Mouse (Mus musculus) C2C12 (cell line): ENCODE data around the gene Vps4a. TPM values are rescaled to one million over a fixed set of nuclear protein-coding genes. Genes with fewer than 3 reads are reported as not detected.
A peak's percentile ranks its signal among the peaks of the same experiment; 100 is the strongest.
"Not testable (repeated sequence)": the region's sequence is repeated elsewhere in the genome, so short reads cannot be mapped to it uniquely, and the experiment has no call there.

Source experiments
- H3K27me3 ChIP-seq: one replicate; pipeline ENCODE4 v1.6.1; 2011; ENCODE audit not compliant: control insufficient read depth, insufficient read depth, insufficient read length
- H3K36me3 ChIP-seq: one replicate; pipeline ENCODE4 v1.6.1; 2011; ENCODE audit not compliant: control insufficient read depth, insufficient read depth
- H3K4me3 ChIP-seq: one replicate; pipeline ENCODE4 v1.5.1; 2011; ENCODE audit warnings: mild to moderate bottlenecking, control low read depth; ENCODE audit not compliant: poor library complexity, insufficient read depth, severe bottlenecking
- H3K79me2 ChIP-seq: one replicate; pipeline ENCODE4 v1.6.1; 2011; ENCODE audit not compliant: control insufficient read depth, insufficient read depth
- H3K79me3 ChIP-seq: one replicate; pipeline ENCODE4 v1.6.1; 2011; ENCODE audit warnings: low read depth, control low read depth
- H3ac ChIP-seq: one replicate; pipeline ENCODE3; 2011; ENCODE audit warnings: low read depth; ENCODE audit not compliant: control insufficient read depth, insufficient read length
- CEBPB ChIP-seq: IDR thresholded peaks from one replicate; pipeline ENCODE4 v1.6.1; 2011; ENCODE audit warnings: low read depth, mild to moderate bottlenecking, control low read depth, moderate library complexity
- CTCF ChIP-seq: IDR thresholded peaks from one replicate; pipeline ENCODE4 v1.5.1; 2011; ENCODE audit not compliant: control insufficient read depth, insufficient read depth, insufficient read length
- FOSL1 ChIP-seq: IDR thresholded peaks from one replicate; pipeline ENCODE4 v1.8.0; 2011; ENCODE audit warnings: mild to moderate bottlenecking, low read length; ENCODE audit not compliant: poor library complexity, insufficient read depth, severe bottlenecking
- MAX ChIP-seq: IDR thresholded peaks from one replicate; pipeline ENCODE4 v1.6.1; 2011; ENCODE audit warnings: mild to moderate bottlenecking, control low read depth
- MYOD1 ChIP-seq: IDR thresholded peaks from one replicate; pipeline ENCODE4 v1.6.1; 2011; ENCODE audit warnings: low read depth; ENCODE audit not compliant: control insufficient read depth, insufficient read length
- MYOG ChIP-seq: IDR thresholded peaks from one replicate; pipeline ENCODE4 v1.6.1; 2011; ENCODE audit not compliant: control insufficient read depth, insufficient read length; ENCODE audit errors: extremely low read depth
- USF1 ChIP-seq: IDR thresholded peaks from one replicate; pipeline ENCODE4 v1.6.1; 2011; ENCODE audit warnings: low read depth, mild to moderate bottlenecking, control low read depth, moderate library complexity
- polyA plus RNA-seq: library from polyadenylated mRNA; unstranded; fragments of >200 nt; fragmentation: generic; extraction: Trizol; gene quantifications from one replicate; pipeline ENCODE4 v1.2.1, GENCODE M21; 2012; ENCODE audit warnings: missing spikeins

Vps4a gene
- polyA plus RNA-seq, 1 experiment = 33.7 TPM

GRCm38 (mm10) chr8:107023479-107023878 is 7.5 kb upstream of the Vps4a start:
- Histone ChIP-seq H3ac (no peak overlapping the region), H3K79me3 (no peaks in the 10 kb centered on the region), H3K4me3 (no peak overlapping the region), H3K36me3 (no peaks in the 10 kb centered on the region), H3K79me2 (no peaks in the 10 kb centered on the region), H3K27me3 (no peaks in the 10 kb centered on the region)
- no peak for TF ChIP-seq MAX
- no peak for TF ChIP-seq USF1
- TF ChIP-seq MYOG = no peak
- no peak for TF ChIP-seq CTCF
- TF ChIP-seq CEBPB = no peak
- no peak for TF ChIP-seq FOSL1
- no peak for TF ChIP-seq MYOD1

- TF ChIP-seq USF1 (peak; percentile 76), MAX (no peak), MYOD1 (no peak), FOSL1 (no peak), CEBPB (no peak), CTCF (no peak)
- no peak overlapping the region for H3K4me3 ChIP-seq
Measured at GRCm38 (mm10) chr8:107029310-107029709, 1.7 kb upstream of the Vps4a start.

GRCm38 (mm10) chr8:107030058-107030457 is 964 bp upstream of the Vps4a start:
- TF ChIP-seq CEBPB (no peak), USF1 (no peak), FOSL1 (no peak), MAX (no peak), MYOD1 (no peak), MYOG (no peak), CTCF (no peak)
- Histone ChIP-seq H3K4me3 (no peak overlapping the region), H3K79me3 (peaks cover 10% of the 10 kb centered on the region), H3K79me2 (peaks cover 36% of the 10 kb centered on the region), H3ac (no peak overlapping the region), H3K36me3 (peaks cover 4% of the 10 kb centered on the region), H3K27me3 (no peaks in the 10 kb centered on the region)

More at GRCm38 (mm10) chr8:107029310-107029709, 1.7 kb upstream of the Vps4a start:
- no peaks in the 10 kb centered on the region for H3K27me3 ChIP-seq
- peaks cover 4% of the 10 kb centered on the region for H3K36me3 ChIP-seq
- no peak overlapping the region for H3ac ChIP-seq
- H3K79me3 ChIP-seq = peaks cover 9% of the 10 kb centered on the region
- peaks cover 30% of the 10 kb centered on the region for H3K79me2 ChIP-seq

GRCm38 (mm10) chr8:107031577-107032090 is 612 bp downstream of the Vps4a start:
- Histone ChIP-seq H3K79me3 (peaks cover 10% of the 10 kb centered on the region), H3K79me2 (peaks cover 36% of the 10 kb centered on the region), H3K36me3 (peaks cover 4% of the 10 kb centered on the region), H3K27me3 (no peaks in the 10 kb centered on the region), H3K4me3 (peak overlapping the region; percentile 64), H3ac (peak overlapping the region; percentile 93)
- TF ChIP-seq FOSL1 (no peak), MYOD1 (no peak), CEBPB (no peak), USF1 (no peak), MAX (no peak)

GRCm38 (mm10) chr8:107033609-107034008 is 2.6 kb downstream of the Vps4a start:
- not testable (repeated sequence) for H3K79me3 ChIP-seq, H3K27me3 ChIP-seq, H3K4me3 ChIP-seq

GRCm38 (mm10) chr8:107035641-107036040 is 4.6 kb downstream of the Vps4a start:
- no peaks in the 10 kb centered on the region for H3K27me3 ChIP-seq
- peaks cover 10% of the 10 kb centered on the region for H3K79me3 ChIP-seq
- peaks cover 18% of the 10 kb centered on the region for H3K36me3 ChIP-seq
- no peak overlapping the region for H3ac ChIP-seq
- H3K4me3 ChIP-seq = no peak overlapping the region
- TF ChIP-seq CTCF (no peak), USF1 (no peak), MAX (no peak)
- H3K79me2 ChIP-seq = peaks cover 36% of the 10 kb centered on the region

More at GRCm38 (mm10) chr8:107033609-107034008, 2.6 kb downstream of the Vps4a start:
- H3K36me3 ChIP-seq, H3ac ChIP-seq: not testable (repeated sequence)
- peaks cover 36% of the 10 kb centered on the region for H3K79me2 ChIP-seq
